Mouse (Mus musculus) forebrain, embryonic 11.5 days (tissue): ENCODE results near the gene Cnot10. TPM values are rescaled to one million over a fixed set of nuclear protein-coding genes. Genes with fewer than 3 reads are reported as not detected.

ENCODE experiments used
- ATAC-seq: fragments of 200-750 bp; cut with Nextera tagmentation; replicated peaks from 2 replicates; pipeline ENCODE4 v1.8.0; 2017; ENCODE audit warnings: moderate TSS enrichment; ENCODE audit not compliant: low FRiP score
- DNase-seq: peaks from one replicate; pipeline ENCODE4 v3.0.0-alpha.2; 2017; ENCODE audit warnings: low spot score
- H3K27ac ChIP-seq: fragments of 300-500 bp; sonication (generic); 2 replicates; pipeline ENCODE4 v1.5.1; 2014; ENCODE audit warnings: low read depth, low read length
- H3K27me3 ChIP-seq: fragments of 300-500 bp; sonication (generic); 2 replicates; pipeline ENCODE4 v1.6.1; 2014; ENCODE audit warnings: mild to moderate bottlenecking, low read length, mixed read lengths; ENCODE audit not compliant: control insufficient read depth, insufficient read depth
- H3K36me3 ChIP-seq: fragments of 300-500 bp; sonication (generic); 2 replicates; pipeline ENCODE4 v1.6.1; 2014; ENCODE audit warnings: mild to moderate bottlenecking, low read length, moderate library complexity, mixed read lengths; ENCODE audit not compliant: control insufficient read depth, insufficient read depth
- H3K4me1 ChIP-seq: fragments of 300-500 bp; sonication (generic); replicated peaks from 2 replicates; pipeline ENCODE4 v1.6.1; 2014; ENCODE audit warnings: low read length, mixed read lengths; ENCODE audit not compliant: control insufficient read depth, insufficient read depth
- H3K4me2 ChIP-seq: fragments of 300-500 bp; sonication (generic); 2 replicates; pipeline ENCODE4 v1.6.1; 2014; ENCODE audit warnings: low read depth, mild to moderate bottlenecking, low read length, moderate library complexity, mixed read lengths; ENCODE audit not compliant: severe bottlenecking
- H3K4me3 ChIP-seq: fragments of 300-500 bp; sonication (generic); 2 replicates; pipeline ENCODE4 v1.5.1; 2014; ENCODE audit warnings: low read depth, low read length
- H3K9ac ChIP-seq: fragments of 300-500 bp; sonication (generic); 2 replicates; pipeline ENCODE4 v1.6.1; 2014; ENCODE audit warnings: low read length
- H3K9me3 ChIP-seq: fragments of 300-500 bp; sonication (generic); 2 replicates; pipeline ENCODE4 v1.6.1; 2016; ENCODE audit warnings: low read length, mixed read lengths; ENCODE audit not compliant: control insufficient read depth
- WGBS: fragments of 180-500 bp; shearing (Covaris S2); extraction: QIAGEN DNeasy Blood & Tissue Kit; methylation state at CpG from one replicate; pipeline ENCODE4 v1.1.7; 2014; 5-methylcytosine and 5-hydroxymethylcytosine counted together
- polyA plus RNA-seq: library from polyadenylated mRNA; unstranded; fragments of >200 nt; fragmentation: Nextera tagmentation; extraction: Ambion mirVana; gene quantifications from 2 replicates; pipeline ENCODE4 v1.2.1, GENCODE M21; 2014

Cnot10 gene
- polyA plus RNA-seq, 1 experiment from 2014 or later = 76.0 TPM

GRCm38 (mm10) chr9:114614176-114614953 is 25.6 kb downstream of the Cnot10 start:
- no peak for ATAC-seq
- Histone ChIP-seq H3K9me3 (no peaks in the 10 kb centered on the region), H3K36me3 (peaks cover 12% of the 10 kb centered on the region; the same call in 1 of the 2 replicates), H3K27me3 (no peaks in the 10 kb centered on the region), H3K4me2 (no peak overlapping the region), H3K4me3 (no peak overlapping the region), H3K4me1 (no peaks in the 10 kb centered on the region), H3K27ac (no peak overlapping the region), H3K9ac (no peak overlapping the region)
- WGBS = 88% methylated on average over 9 of the region's 9 CpGs
- no peak for DNase-seq

- no peak overlapping the region for H3K9ac ChIP-seq
- no peaks in the 10 kb centered on the region for H3K9me3 ChIP-seq
- ATAC-seq = no peak
- no peak overlapping the region for H3K27ac ChIP-seq
- H3K4me3 ChIP-seq = no peak overlapping the region
- DNase-seq = no peak
- WGBS = 96% methylated on average over 4 of the region's 4 CpGs
- no peaks in the 10 kb centered on the region for H3K4me1 ChIP-seq
- peaks cover 18% of the 10 kb centered on the region for H3K36me3 ChIP-seq
- no peak overlapping the region for H3K4me2 ChIP-seq
- H3K27me3 ChIP-seq = no peaks in the 10 kb centered on the region
These were observed 27.0 kb downstream of the Cnot10 start for GRCm38 (mm10) chr9:114613026-114613425.

GRCm38 (mm10) chr9:114612566-114612965 is 27.4 kb downstream of the Cnot10 start:
- Histone ChIP-seq H3K4me1 (no peaks in the 10 kb centered on the region), H3K4me3 (no peak overlapping the region), H3K36me3 (peaks cover 18% of the 10 kb centered on the region), H3K9ac (no peak overlapping the region), H3K4me2 (no peak overlapping the region), H3K27me3 (no peaks in the 10 kb centered on the region), H3K27ac (no peak overlapping the region), H3K9me3 (no peaks in the 10 kb centered on the region)
- ATAC-seq (no peak), DNase-seq (no peak)
- WGBS = 92% methylated on average over 4 of the region's 4 CpGs

GRCm38 (mm10) chr9:114610266-114610665 is 29.7 kb downstream of the Cnot10 start:
- Histone ChIP-seq H3K27me3 (no peaks in the 10 kb centered on the region), H3K4me3 (no peak overlapping the region), H3K4me2 (no peak overlapping the region), H3K27ac (no peak overlapping the region), H3K4me1 (no peaks in the 10 kb centered on the region), H3K9me3 (no peaks in the 10 kb centered on the region), H3K36me3 (peaks cover 18% of the 10 kb centered on the region), H3K9ac (no peak overlapping the region)
- ATAC-seq = no peak
- no peak for DNase-seq
- 97% methylated on average over 3 of the region's 3 CpGs for WGBS

GRCm38 (mm10) chr9:114603876-114604540 is 36.0 kb downstream of the Cnot10 start:
- no peak overlapping the region for H3K4me2 ChIP-seq
- H3K27me3 ChIP-seq = no peaks in the 10 kb centered on the region
- no peak overlapping the region for H3K27ac ChIP-seq
- DNase-seq (no peak), ATAC-seq (no peak)
- no peaks in the 10 kb centered on the region for H3K4me1 ChIP-seq
- no peaks in the 10 kb centered on the region for H3K9me3 ChIP-seq
- H3K4me3 ChIP-seq = no peak overlapping the region
- H3K36me3 ChIP-seq = peaks cover 8% of the 10 kb centered on the region
- 63% methylated on average over 12 of the region's 12 CpGs for WGBS
- H3K9ac ChIP-seq = no peak overlapping the region

GRCm38 (mm10) chr9:114601096-114601495 is 38.9 kb downstream of the Cnot10 start:
- WGBS = 76% methylated on average over 1 of the region's 1 CpGs
- Histone ChIP-seq H3K4me2 (no peak overlapping the region), H3K27ac (no peak overlapping the region), H3K4me1 (no peaks in the 10 kb centered on the region), H3K9me3 (no peaks in the 10 kb centered on the region), H3K27me3 (no peaks in the 10 kb centered on the region), H3K9ac (no peak overlapping the region), H3K4me3 (no peak overlapping the region), H3K36me3 (no peaks in the 10 kb centered on the region; the same call in 1 of the 2 replicates)
- DNase-seq (no peak), ATAC-seq (no peak)

GRCm38 (mm10) chr9:114585017-114585345 is 55.0 kb downstream of the Cnot10 start:
- H3K27me3 ChIP-seq = no peaks in the 10 kb centered on the region
- no peaks in the 10 kb centered on the region for H3K36me3 ChIP-seq
- no peak overlapping the region for H3K9ac ChIP-seq
- 36% methylated on average over 5 of the region's 5 CpGs for WGBS
- DNase-seq = no peak
- H3K27ac ChIP-seq = peak overlapping the region; percentile 77; the same call in 1 of the 2 replicates
- ATAC-seq = no peak
- H3K4me1 ChIP-seq = peaks cover 2% of the 10 kb centered on the region; the same call in 1 of the 2 replicates
- H3K4me2 ChIP-seq = no peak overlapping the region
- no peak overlapping the region for H3K4me3 ChIP-seq
- no peaks in the 10 kb centered on the region for H3K9me3 ChIP-seq

- Histone ChIP-seq H3K27me3 (no peaks in the 10 kb centered on the region), H3K36me3 (no peaks in the 10 kb centered on the region), H3K4me2 (peak overlapping the region; percentile 68), H3K9ac (0 out of 2 replicates have a peak overlapping the region, but pooled peaks have one; percentile 35), H3K4me1 (peaks cover 2% of the 10 kb centered on the region; the same call in 1 of the 2 replicates), H3K9me3 (no peaks in the 10 kb centered on the region), H3K27ac (peak overlapping the region; percentile 77), H3K4me3 (peak overlapping the region; percentile 27)
- peak; percentile 88 for ATAC-seq
- DNase-seq = peak; percentile 83
- 1% methylated on average over 31 of the region's 31 CpGs for WGBS
These were observed 55.6 kb downstream of the Cnot10 start for GRCm38 (mm10) chr9:114584183-114585016.
